Mouse (Mus musculus): ENCODE measurements around the gene Prkg2.

Gene Prkg2

GRCm38 (mm10) chr5:98975877-98976672, 61.1 kb downstream of the Prkg2 start:
- no peak for DNase-seq

DNA sequence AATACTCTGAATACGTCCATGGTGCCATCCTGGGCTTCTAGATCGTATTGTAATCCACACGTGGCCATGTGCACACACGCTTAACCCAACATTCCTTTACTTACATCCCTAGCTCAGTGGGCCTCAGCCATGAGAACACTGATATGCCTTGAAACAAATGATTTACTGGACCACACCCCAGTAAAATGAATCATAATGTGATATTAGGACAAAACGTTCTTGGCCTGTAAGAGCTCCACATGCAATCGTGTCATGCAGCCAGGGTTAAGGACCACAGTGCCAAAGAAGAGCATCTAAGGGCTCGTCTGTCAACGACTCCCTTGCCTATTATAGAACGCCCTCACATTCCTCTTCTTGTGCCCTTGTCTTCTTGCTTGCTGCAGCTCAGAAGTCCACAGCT, 70.5 kb downstream of the Prkg2 start:
- no peak for DNase-seq

DNA sequence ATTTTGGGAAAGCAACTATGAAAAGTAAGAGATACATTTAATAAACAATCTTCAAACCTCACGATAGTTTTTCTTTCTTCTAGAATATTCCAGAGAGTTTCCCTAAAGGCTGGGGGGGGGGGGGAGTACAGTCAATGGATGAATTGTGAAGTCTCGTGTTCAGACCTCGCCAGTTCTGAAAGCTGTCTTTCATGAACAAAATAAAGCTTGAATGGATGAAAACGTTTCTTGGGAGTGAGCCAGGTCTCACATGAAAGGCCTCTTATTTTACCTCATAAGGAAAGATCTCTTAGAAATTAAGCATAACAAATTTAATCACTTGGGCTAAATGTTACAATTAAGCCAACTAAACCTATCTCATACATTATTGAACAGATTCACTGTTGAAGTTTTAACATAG, 72.0 kb downstream of the Prkg2 start:
- DNase-seq, result no peak

DNA sequence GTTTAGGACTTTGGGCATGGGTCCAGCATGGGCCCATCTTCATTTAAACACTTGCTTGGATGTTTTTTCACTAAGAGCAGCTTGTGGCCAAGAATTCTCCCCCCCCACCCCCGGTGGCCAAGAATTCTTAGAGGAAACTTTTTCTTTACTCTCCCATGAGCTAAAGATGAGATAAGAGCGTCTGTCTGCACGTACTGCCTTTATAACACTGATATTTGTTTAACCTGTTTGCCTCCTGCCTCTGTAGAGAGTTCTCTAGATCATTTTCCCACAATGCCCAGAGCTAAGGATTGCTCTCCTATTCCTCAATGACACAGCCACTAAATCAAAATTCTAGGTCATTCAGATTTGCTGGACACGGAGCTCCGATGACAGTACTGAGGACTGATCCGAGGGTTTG, 72.8 kb downstream of the Prkg2 start:
- DNase-seq, result no peak

DNA sequence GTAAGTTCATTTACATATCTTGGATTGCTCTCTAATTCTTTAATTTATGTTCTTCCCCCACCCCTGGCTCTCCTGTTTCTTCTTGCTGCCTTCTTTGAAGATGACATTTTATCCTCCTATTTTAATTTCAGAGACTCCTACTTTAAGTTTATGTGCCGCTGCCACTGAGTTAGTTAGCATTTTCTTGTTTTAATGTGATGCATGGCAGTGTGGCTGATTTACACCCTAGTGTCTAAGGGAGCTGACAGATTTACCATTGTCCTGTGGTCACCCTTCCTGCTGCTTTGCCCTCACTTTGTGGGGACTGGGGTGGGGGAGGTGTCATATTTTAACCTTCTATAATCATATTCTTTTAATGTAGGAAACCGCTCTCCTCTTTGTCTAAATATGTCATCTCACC, 74.7 kb downstream of the Prkg2 start:
- no peak for DNase-seq

DNA sequence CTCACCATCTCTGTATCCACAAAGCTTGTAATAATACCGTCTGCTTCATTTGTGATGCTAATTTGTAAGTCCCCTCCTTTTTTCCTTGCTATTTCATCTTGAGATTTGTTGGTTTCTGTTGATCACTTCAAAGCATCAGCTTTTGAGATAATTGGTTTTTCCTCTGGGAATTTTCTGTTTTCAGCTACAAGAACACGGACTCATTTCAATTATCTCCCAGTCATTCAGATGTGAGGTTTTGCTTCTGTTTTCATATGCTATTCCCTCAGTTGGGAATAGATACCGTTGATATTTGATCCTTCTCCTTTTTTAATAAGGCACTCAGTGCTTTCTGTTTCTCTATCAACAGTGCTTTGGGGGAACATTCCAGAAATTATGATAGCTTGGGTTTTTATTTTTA, 81.6 kb downstream of the Prkg2 start:
- DNase-seq, result no peak

- DNase-seq, result no peak
Measured at GRCm38 (mm10) chr5:98953386-98953785, 83.8 kb downstream of the Prkg2 start.

DNA sequence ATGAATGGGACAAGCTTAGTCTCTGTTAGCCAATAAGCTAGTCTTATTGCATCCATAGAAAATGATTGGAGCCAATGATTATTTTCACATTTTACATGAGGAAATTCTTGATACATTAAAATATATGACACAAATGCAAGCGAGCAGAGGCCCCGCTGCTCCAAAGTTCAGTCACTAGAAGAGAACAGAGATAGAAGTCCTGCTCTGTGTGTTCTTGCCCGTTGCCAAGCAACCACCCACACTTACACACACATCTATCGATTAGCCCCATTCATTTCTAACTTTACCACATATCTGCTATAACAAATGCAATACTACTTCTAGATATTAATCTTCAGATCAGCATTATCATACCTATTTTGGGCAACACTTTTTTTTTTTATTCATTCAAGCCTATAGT, 85.6 kb downstream of the Prkg2 start:
- DNase-seq, result no peak

- no peak for DNase-seq
Measured at GRCm38 (mm10) chr5:98950495-98951092, 86.6 kb downstream of the Prkg2 start.

DNA sequence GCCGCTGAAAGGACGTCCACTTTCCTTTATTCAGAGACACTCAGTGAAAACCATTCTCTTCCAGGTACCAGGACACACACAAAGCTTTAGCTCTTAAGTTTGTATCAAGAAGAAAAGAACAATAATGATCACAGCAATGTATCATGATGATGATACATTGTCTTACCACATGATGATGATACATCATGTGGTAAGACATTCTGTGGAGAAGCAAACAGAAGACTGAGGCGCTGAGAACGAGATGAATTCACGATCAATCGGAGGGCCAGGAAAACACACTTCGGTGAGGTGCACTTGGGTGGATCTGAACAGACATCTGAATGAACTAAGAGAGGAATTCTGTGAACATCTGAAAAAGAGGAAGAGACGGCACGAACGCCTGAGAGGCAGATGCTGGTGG, 87.4 kb downstream of the Prkg2 start:
- no peak for DNase-seq

DNA sequence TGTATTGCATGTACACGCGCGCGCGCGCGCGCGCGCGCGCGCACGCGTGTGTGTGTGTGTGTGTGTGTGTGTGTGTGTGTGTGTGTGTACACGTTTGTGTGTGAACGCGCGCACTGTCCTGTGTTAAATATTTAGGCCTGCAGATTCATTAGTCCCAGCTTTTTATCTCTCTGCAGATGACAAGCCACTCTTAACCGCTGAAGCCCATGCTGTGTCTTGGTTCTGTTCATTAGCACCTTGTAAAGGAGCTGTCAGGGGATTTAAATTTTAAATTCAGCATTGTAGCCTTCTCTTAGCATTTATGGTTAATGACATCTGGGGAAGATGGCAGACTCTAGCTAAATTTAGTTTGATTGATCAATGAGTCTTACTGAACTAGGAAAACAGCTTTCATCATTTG, 90.5 kb downstream of the Prkg2 start:
- DNase-seq, result no peak

- DNase-seq, result no peak
Measured at GRCm38 (mm10) chr5:98946117-98946620, 91.0 kb downstream of the Prkg2 start.

DNA sequence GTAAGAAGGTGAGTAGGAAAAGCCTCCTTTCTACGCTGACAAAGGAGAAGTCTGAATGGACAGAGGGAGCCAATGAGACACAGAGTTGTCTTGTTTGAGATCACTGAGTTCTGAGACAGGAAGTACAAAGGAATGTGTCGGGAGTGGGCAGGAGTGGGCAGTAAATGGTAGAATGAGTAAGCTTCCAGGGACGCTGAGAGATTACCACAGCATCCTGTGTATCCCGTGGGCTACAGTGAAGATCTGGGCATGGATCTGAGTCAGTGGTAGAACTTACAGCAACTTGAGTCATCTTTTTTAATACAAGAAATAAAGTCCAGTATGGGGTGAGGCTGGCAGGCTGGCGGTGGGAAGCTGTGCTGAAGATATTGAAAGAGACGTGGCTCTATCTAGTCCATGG, 93.4 kb downstream of the Prkg2 start:
- DNase-seq, result no peak

DNA sequence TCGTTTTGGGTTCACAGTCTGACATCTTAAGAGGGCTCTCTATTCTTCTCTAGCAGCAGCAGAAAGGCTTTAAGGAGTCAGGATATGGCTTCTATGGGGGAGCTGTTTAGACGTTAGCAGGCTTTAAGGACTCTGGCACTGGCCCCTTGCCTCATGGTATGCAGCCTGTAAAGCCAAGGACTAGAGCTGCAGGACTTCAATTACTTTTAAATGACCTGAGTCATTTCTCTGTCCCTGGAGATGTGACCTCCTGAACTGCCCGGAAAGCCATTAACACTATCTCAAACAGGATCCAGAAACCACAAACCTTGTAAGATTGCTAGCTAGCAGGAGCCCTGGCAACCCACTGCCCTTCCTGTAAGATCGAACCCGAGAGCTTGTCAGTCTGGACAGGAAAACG, 96.4 kb downstream of the Prkg2 start:
- no peak for DNase-seq

GRCm38 (mm10) chr5:98939631-98940208, 97.4 kb downstream of the Prkg2 start:
- no peak for DNase-seq

DNA sequence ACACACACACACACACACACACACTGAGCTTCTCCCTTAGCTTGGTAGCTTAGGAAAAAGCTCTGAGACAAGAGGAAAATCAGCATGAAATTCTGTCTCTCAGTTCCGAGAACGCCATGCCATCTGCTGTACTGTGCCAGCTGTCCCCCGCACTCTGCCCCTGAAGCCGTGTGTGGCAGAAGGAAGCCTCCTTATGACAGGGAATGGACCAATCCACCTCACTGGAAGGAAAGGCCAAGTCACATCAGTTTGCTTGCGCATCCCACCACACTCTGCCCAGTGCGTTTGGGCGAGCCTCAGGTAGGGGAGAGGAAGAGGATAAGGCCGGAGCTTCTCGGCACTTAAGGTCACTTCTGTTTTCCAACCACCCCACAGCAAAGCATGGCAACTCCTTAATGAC, 98.0 kb downstream of the Prkg2 start:
- no peak for DNase-seq

DNA sequence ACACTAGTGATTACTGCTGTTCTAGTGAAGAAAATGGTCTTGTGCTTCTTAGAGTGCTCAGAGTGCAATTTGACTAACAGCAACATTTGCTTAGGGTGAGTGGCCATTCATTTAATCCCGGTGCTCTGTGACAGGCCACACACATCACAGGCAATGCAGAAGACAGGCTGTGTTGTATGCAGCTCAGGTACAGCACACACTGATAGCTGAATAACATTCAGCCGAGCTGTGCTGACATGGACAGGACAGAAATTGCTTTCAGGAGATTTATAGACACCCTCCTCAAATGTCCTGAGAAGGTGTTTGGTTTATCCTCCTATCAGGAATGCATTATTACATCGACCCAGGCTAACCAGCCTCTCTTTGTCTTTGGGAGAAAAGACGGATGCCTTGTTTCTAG, 99.3 kb downstream of the Prkg2 start:
- no peak for DNase-seq

DNA sequence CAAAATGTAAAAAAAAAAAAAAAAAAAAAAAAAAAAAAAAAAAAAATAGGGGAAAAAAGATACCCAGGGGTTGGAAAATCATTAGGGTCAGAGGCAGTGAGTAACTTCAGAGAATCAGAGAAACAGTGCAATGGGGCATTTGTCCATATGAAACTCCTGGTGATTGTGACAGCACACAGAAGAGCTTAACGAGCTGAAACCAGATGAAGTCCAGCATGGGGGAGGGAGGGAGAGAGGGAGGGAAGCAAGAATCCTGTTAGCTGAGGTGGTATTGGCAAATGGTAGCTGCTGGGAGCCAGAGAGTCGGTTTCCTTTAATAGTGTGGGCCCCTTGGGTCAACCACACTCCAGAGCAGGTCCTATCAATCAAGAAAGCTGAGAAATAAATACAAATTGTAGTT, 100.5 kb downstream of the Prkg2 start:
- DNase-seq, result no peak

DNA sequence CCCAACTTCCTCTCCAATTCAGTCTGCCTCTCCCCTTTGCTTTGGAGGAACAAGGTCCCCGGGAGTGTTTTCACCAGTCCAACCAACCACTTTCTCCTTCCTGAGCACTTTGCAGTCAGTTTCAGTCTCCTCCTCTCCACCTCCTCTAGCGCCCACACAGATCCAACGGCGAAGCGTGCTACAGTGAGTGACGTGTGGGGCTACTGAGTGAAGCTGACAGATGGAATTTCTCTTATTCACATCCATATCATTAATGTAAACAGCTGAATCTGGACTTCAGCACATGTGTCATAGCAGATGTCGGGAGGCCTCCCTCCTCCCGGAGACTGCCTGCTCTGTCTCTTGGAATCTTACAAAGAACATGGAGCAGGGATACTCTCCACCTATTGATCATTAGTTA, 101.2 kb downstream of the Prkg2 start:
- no peak for DNase-seq

DNA sequence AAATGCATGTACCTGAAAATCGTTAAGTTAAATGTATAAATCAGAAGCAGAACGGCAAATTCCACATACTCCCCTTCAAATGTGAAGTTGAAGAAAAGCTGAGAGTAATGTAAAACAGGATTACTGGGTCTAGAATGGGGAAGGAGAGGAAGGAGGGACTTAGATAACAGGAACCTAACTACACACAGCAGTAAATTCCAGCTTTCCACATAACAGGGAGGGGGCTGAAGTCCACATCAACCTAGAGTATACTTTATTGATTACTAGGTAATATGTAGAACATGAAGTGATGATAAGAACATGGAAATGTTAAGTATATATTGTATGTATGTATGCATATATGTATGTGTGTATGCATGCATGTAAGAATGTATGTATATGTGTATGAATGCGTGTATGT, 114.2 kb downstream of the Prkg2 start:
- no peak for DNase-seq

DNA sequence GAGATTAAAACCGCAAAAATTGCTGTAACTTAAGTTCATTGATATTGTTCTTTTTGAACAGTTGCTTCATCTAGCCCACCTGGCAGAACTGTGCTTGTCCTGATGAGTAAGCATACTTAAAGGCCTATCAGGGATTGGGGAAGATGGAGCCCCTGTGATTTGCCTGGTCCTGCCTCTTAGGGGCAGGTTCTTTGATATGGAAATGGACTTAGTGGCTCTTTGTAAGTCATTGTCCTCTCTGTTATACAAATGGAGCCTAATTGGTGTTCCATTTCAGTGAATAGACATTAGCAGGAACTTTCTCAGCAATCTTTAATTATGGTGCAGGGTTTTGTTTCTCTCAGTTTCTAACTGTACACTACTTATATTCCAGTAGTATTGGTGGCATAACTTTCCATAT, 115.5 kb downstream of the Prkg2 start:
- no peak for DNase-seq

GRCm38 (mm10) chr5:98918716-98919115, 118.4 kb downstream of the Prkg2 start:
- no peak for DNase-seq

DNA sequence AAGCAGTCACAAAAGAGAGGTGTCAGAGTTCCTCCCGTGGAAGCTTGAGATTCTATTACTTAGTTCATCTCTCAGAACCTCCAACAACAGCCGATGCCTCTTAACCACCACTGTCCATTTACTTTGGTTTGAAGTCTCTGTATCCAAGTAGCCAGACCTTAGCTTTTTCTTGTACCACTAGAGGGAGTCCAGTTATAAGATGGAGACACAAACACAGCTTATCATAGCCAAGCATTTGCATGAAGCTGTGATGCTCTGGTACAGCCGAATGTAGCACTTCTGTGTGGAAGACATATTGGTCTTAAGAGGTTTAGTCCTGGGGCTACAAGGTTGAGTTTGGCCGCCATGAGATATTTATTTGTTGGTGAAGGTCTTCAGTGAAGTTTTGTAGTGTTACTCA, 134.8 kb downstream of the Prkg2 start:
- no peak for DNase-seq

- DNase-seq, result no peak
Measured at GRCm38 (mm10) chr5:98900926-98901325, 136.2 kb downstream of the Prkg2 start.
